Mouse (Mus musculus) frontal cortex, postnatal 36 days (tissue): ENCODE measurements at regions not wholly inside any gene's neighbourhood (a gene's known extent, or its start where the extent isn't known, plus 50 kb on each side); places are given as distances from the start of the nearest gene placed in this dataset.

ENCODE experiments used
- DNase-seq, 2 experiments: peaks; one replicate each; pipeline ENCODE4 v3.0.0; 2022; ENCODE audit warnings: low spot score in 2 of 2

GRCm38 (mm10) chr19:36681056-36681455 is 55.4 kb downstream of the Ppp1r3c start:
- DNase-seq = no peak

GRCm38 (mm10) chr19:36680322-36680721 is 56.1 kb downstream of the Ppp1r3c start:
- DNase-seq = no peak

GRCm38 (mm10) chr19:36679028-36679820 is 57.2 kb downstream of the Ppp1r3c start:
- no peak for DNase-seq

GRCm38 (mm10) chr19:36678382-36679027 is 57.9 kb downstream of the Ppp1r3c start:
- no peak for DNase-seq

GRCm38 (mm10) chr19:36677101-36678081 is 59.1 kb downstream of the Ppp1r3c start:
- DNase-seq = peak in 1 of 2 experiments; percentile 38

- no peak for DNase-seq
Observed at GRCm38 (mm10) chr19:36674946-36675345, 61.5 kb downstream of the Ppp1r3c start.

- DNase-seq = no peak
Observed at GRCm38 (mm10) chr19:36670813-36671212, 65.6 kb downstream of the Ppp1r3c start.
